Mouse (Mus musculus): Measurements from ENCODE around the gene Scn8a. TPM values are rescaled to one million over a fixed set of nuclear protein-coding genes. Genes with fewer than 3 reads are reported as not detected.

Gene Scn8a
- polyA plus RNA-seq, 1 experiment from 2014 or later, result 0.59 TPM

DNA sequence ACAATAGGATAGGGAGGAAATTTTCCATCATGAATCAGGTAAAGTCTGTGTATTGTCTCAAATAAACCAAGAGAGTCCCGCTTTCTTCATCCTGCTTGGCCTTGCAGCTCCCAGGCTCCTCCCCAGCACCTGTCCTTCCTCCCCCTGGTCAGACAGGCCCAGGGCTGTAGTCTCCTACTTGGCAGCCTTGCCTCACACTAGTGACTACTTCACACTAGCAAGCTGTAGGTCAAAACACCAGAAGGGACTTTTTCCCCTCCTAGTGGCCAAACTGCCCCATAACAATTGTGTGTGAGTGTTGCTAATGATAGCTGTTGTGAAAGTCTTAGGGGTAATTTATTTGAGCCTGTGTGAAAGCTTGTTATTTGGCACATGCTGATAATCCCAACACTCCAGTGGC, 105.0 kb downstream of the Scn8a start:
- no peaks in the 10 kb centered on the region for H3K9me3 ChIP-seq (ENCODE audit: control insufficient read depth)
- H3K27ac ChIP-seq (ENCODE audit: low read depth, low read length), result no peak overlapping the region
- no peaks in the 10 kb centered on the region for H3K36me3 ChIP-seq (ENCODE audit: control insufficient read depth, insufficient read depth)
- no peak overlapping the region for H3K4me3 ChIP-seq (ENCODE audit: low read depth, low read length)
- no peak overlapping the region for H3K4me2 ChIP-seq (replicated peaks; ENCODE audit: low read depth)
- WGBS, result 78% methylated on average over 1 of the region's 1 CpGs
- peak; percentile 74 for TF ChIP-seq CTCF (IDR thresholded peaks at IDR 0.05; ENCODE audit: low read depth)
- H3K27me3 ChIP-seq (replicated peaks; ENCODE audit: control insufficient read depth, insufficient read depth, low read length), result no peaks in the 10 kb centered on the region
- ATAC-seq, result no peak
- no peak overlapping the region for H3K9ac ChIP-seq (ENCODE audit: low read depth, low read length)
- no peaks in the 10 kb centered on the region for H3K4me1 ChIP-seq (replicated peaks; ENCODE audit: control insufficient read depth, insufficient read depth, low read length)

DNA sequence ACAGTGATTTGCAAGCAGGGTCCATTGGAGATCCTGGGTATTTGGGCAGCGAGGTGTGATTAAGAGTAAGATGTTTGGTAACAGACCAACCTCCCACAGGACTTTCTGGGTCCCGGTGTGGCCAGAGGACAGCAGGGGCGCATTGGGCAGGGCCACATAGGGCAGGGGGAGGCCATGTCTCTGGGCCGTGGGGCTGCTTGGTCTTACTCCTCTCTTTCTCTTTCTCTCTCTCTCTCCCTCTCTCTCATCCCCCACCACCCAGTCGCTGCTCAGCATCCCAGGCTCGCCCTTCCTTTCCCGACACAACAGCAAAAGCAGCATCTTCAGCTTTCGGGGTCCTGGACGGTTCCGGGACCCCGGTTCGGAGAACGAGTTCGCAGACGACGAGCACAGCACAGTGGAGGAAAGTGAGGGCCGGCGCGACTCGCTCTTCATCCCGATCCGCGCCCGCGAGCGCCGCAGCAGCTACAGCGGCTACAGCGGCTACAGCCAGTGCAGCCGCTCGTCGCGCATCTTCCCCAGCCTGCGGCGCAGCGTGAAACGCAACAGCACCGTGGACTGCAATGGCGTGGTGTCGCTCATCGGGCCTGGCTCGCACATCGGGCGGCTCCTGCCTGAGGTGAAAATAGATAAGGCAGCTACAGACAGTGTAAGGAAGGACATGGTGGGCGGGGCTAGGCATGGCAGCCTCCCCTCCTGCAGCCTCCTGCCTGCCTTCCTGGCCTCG, 113.9 kb downstream of the Scn8a start:
- WGBS, result under 1% methylated on average over 46 of the region's 46 CpGs
- 0 out of 2 replicates have a peak, but pooled peaks have one; percentile 22 for ATAC-seq

GRCm38 (mm10) chr15:100984154-100984893, 114.7 kb downstream of the Scn8a start:
- Histone ChIP-seq H3K9me3 (ENCODE audit: control insufficient read depth) (no peaks in the 10 kb centered on the region), H3K4me2 (replicated peaks; ENCODE audit: low read depth) (peak overlapping the region; percentile 68), H3K4me3 (ENCODE audit: low read depth, low read length) (peak overlapping the region; percentile 39), H3K36me3 (ENCODE audit: control insufficient read depth, insufficient read depth) (no peaks in the 10 kb centered on the region), H3K9ac (ENCODE audit: low read depth, low read length) (0 out of 2 replicates have a peak overlapping the region, but pooled peaks have one; percentile 13), H3K27ac (ENCODE audit: low read depth, low read length) (no peak overlapping the region), H3K4me1 (replicated peaks; ENCODE audit: control insufficient read depth, insufficient read depth, low read length) (no peaks in the 10 kb centered on the region), H3K27me3 (replicated peaks; ENCODE audit: control insufficient read depth, insufficient read depth, low read length) (peaks cover 12% of the 10 kb centered on the region)
- WGBS, result 30% methylated on average over 12 of the region's 12 CpGs
- TF ChIP-seq CTCF (IDR thresholded peaks at IDR 0.05; ENCODE audit: low read depth), result no peak
- no peak for ATAC-seq

More for the DNA sequence above, 113.9 kb downstream of the Scn8a start:
- H3K36me3 ChIP-seq (ENCODE audit: control insufficient read depth, insufficient read depth), result no peaks in the 10 kb centered on the region
- H3K27ac ChIP-seq (ENCODE audit: low read depth, low read length), result no peak overlapping the region
- H3K9me3 ChIP-seq (ENCODE audit: control insufficient read depth), result no peaks in the 10 kb centered on the region
- peak overlapping the region; percentile 13; the same call in 1 of the 2 replicates for H3K9ac ChIP-seq (ENCODE audit: low read depth, low read length)
- no peaks in the 10 kb centered on the region for H3K4me1 ChIP-seq (replicated peaks; ENCODE audit: control insufficient read depth, insufficient read depth, low read length)
- peaks cover 12% of the 10 kb centered on the region for H3K27me3 ChIP-seq (replicated peaks; ENCODE audit: control insufficient read depth, insufficient read depth, low read length)
- peak; percentile 61 for TF ChIP-seq CTCF (IDR thresholded peaks at IDR 0.05; ENCODE audit: low read depth)
- H3K4me3 ChIP-seq (ENCODE audit: low read depth, low read length), result peak overlapping the region; percentile 39
- peak overlapping the region; percentile 68 for H3K4me2 ChIP-seq (replicated peaks; ENCODE audit: low read depth)

DNA sequence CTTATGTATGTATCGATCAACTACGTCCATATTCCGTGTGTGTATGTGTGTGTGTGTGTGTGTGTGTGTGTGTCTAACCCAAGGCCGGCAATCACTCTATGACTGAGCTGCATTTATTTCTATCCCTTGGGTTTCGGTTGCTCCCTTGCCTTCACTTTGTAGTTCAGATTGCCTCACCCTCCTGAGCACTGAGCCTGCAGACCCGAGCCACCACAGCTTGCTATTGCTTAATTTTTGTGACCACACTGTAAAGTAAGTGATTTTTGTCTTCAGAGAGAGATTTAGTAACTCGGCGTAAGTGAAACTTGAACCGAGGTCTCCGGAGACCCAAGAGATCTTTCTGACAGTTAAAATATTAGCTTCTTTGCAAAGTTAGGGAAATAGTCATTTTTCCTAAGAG, 116.8 kb downstream of the Scn8a start:
- Histone ChIP-seq H3K4me3 (ENCODE audit: low read depth, low read length) (no peak overlapping the region), H3K36me3 (ENCODE audit: control insufficient read depth, insufficient read depth) (no peaks in the 10 kb centered on the region), H3K9me3 (ENCODE audit: control insufficient read depth) (no peaks in the 10 kb centered on the region), H3K4me2 (replicated peaks; ENCODE audit: low read depth) (no peak overlapping the region), H3K27ac (ENCODE audit: low read depth, low read length) (no peak overlapping the region), H3K9ac (ENCODE audit: low read depth, low read length) (no peak overlapping the region), H3K27me3 (replicated peaks; ENCODE audit: control insufficient read depth, insufficient read depth, low read length) (peaks cover 12% of the 10 kb centered on the region), H3K4me1 (replicated peaks; ENCODE audit: control insufficient read depth, insufficient read depth, low read length) (no peaks in the 10 kb centered on the region)
- WGBS, result 86% methylated on average over 10 of the region's 10 CpGs
- TF ChIP-seq CTCF (IDR thresholded peaks at IDR 0.05; ENCODE audit: low read depth), result no peak
- no peak for ATAC-seq

GRCm38 (mm10) chr15:100987031-100987430, 117.4 kb downstream of the Scn8a start:
- ATAC-seq, result no peak
- H3K9ac ChIP-seq (ENCODE audit: low read depth, low read length), result no peak overlapping the region
- no peak overlapping the region for H3K4me3 ChIP-seq (ENCODE audit: low read depth, low read length)
- H3K4me2 ChIP-seq (replicated peaks; ENCODE audit: low read depth), result no peak overlapping the region
- H3K9me3 ChIP-seq (ENCODE audit: control insufficient read depth), result no peaks in the 10 kb centered on the region
- H3K4me1 ChIP-seq (replicated peaks; ENCODE audit: control insufficient read depth, insufficient read depth, low read length), result no peaks in the 10 kb centered on the region
- WGBS, result 93% methylated on average over 1 of the region's 1 CpGs
- no peak overlapping the region for H3K27ac ChIP-seq (ENCODE audit: low read depth, low read length)
- no peaks in the 10 kb centered on the region for H3K36me3 ChIP-seq (ENCODE audit: control insufficient read depth, insufficient read depth)
- peaks cover 12% of the 10 kb centered on the region for H3K27me3 ChIP-seq (replicated peaks; ENCODE audit: control insufficient read depth, insufficient read depth, low read length)
- TF ChIP-seq CTCF (IDR thresholded peaks at IDR 0.05; ENCODE audit: low read depth), result no peak

- Histone ChIP-seq H3K9me3 (ENCODE audit: control insufficient read depth) (no peaks in the 10 kb centered on the region), H3K36me3 (ENCODE audit: control insufficient read depth, insufficient read depth) (no peaks in the 10 kb centered on the region), H3K4me1 (replicated peaks; ENCODE audit: control insufficient read depth, insufficient read depth, low read length) (no peaks in the 10 kb centered on the region), H3K4me2 (replicated peaks; ENCODE audit: low read depth) (no peak overlapping the region), H3K4me3 (ENCODE audit: low read depth, low read length) (no peak overlapping the region), H3K9ac (ENCODE audit: low read depth, low read length) (no peak overlapping the region), H3K27ac (ENCODE audit: low read depth, low read length) (no peak overlapping the region), H3K27me3 (replicated peaks; ENCODE audit: control insufficient read depth, insufficient read depth, low read length) (no peaks in the 10 kb centered on the region)
- no peak for TF ChIP-seq CTCF (IDR thresholded peaks at IDR 0.05; ENCODE audit: low read depth)
- no peak for ATAC-seq
- WGBS, result 90% methylated on average over 10 of the region's 10 CpGs
Observed at GRCm38 (mm10) chr15:100990283-100990682, 120.6 kb downstream of the Scn8a start.
